Mouse (Mus musculus) heart, embryonic 15.5 days (tissue): Measurements from ENCODE around the gene C2cd2l. TPM values are rescaled to one million over a fixed set of nuclear protein-coding genes. Genes with fewer than 3 reads are reported as not detected.
"Not testable (repeated sequence)": the region's sequence is repeated elsewhere in the genome, so short reads cannot be mapped to it uniquely, and the experiment has no call there.

Source experiments
- ATAC-seq: fragments of 200-750 bp; cut with Nextera tagmentation; replicated peaks from 2 replicates; pipeline ENCODE4 v1.8.0; 2017; ENCODE audit warnings: low read depth, moderate TSS enrichment; ENCODE audit not compliant: insufficient number of reproducible peaks, insufficient read depth, low FRiP score
- H3K27ac ChIP-seq: fragments of 300-500 bp; sonication (generic); 2 replicates; pipeline ENCODE4 v1.5.1; 2015; ENCODE audit warnings: mild to moderate bottlenecking, inconsistent platforms
- H3K27me3 ChIP-seq: fragments of 300-500 bp; sonication (generic); 2 replicates; pipeline ENCODE4 v1.6.1; 2015; ENCODE audit warnings: inconsistent platforms
- H3K36me3 ChIP-seq: fragments of 300-500 bp; sonication (generic); 2 replicates; pipeline ENCODE4 v1.6.1; 2015; ENCODE audit warnings: mild to moderate bottlenecking, inconsistent platforms
- H3K4me1 ChIP-seq: fragments of 300-500 bp; sonication (generic); replicated peaks from 2 replicates; pipeline ENCODE4 v1.6.1; 2015; ENCODE audit warnings: inconsistent platforms
- H3K4me2 ChIP-seq: fragments of 300-500 bp; sonication (generic); 2 replicates; pipeline ENCODE4 v1.6.1; 2015; ENCODE audit warnings: inconsistent platforms, mild to moderate bottlenecking, moderate library complexity
- H3K4me3 ChIP-seq: fragments of 300-500 bp; sonication (generic); 2 replicates; pipeline ENCODE4 v1.5.1; 2015; ENCODE audit warnings: mild to moderate bottlenecking, inconsistent platforms
- H3K9ac ChIP-seq: fragments of 300-500 bp; sonication (generic); 2 replicates; pipeline ENCODE4 v1.6.1; 2015; ENCODE audit warnings: mild to moderate bottlenecking, inconsistent platforms
- H3K9me3 ChIP-seq: fragments of 300-500 bp; sonication (generic); replicated peaks from 2 replicates; pipeline ENCODE4 v1.6.1; 2016; ENCODE audit warnings: inconsistent platforms
- WGBS: fragments of 180-500 bp; shearing (Covaris S2); methylation state at CpG from one replicate; pipeline ENCODE4 v1.1.7; 2015; ENCODE audit warnings: mixed read lengths; 5-methylcytosine and 5-hydroxymethylcytosine counted together
- polyA plus RNA-seq: library from polyadenylated mRNA; unstranded; fragments of >200 nt; fragmentation: Nextera tagmentation; extraction: Ambion mirVana; gene quantifications from 2 replicates; pipeline ENCODE4 v1.2.1, GENCODE M21; 2015

The C2cd2l gene
- polyA plus RNA-seq = 6.5 and 7.1 TPM in 2 replicates

- WGBS = under 1% methylated on average over 67 of the region's 67 CpGs
- H3K36me3 ChIP-seq = peaks cover 14% of the 10 kb centered on the region
- H3K9ac ChIP-seq = peak within 1 kb of the TSS; percentile 93
- H3K27ac ChIP-seq = peak within 1 kb of the TSS; percentile 78
- no peaks in the 10 kb centered on the region for H3K27me3 ChIP-seq
- H3K9me3 ChIP-seq = no peaks in the 10 kb centered on the region
- peak within 1 kb of the TSS; percentile 93 for H3K4me2 ChIP-seq
- peak within 1 kb of the TSS; percentile 80 for H3K4me3 ChIP-seq
- H3K4me1 ChIP-seq = peaks cover 30% of the 10 kb centered on the region
- peak; percentile 99 for ATAC-seq
Measured at GRCm38 (mm10) chr9:44319887-44320798, at the start of gene C2cd2l. C2cd2l (minus strand) TSS chr9:44320285.

GRCm38 (mm10) chr9:44364480-44364879 lies 44.4 kb upstream of the C2cd2l start:
- Histone ChIP-seq H3K4me1 (peaks cover 7% of the 10 kb centered on the region), H3K36me3 (peaks cover 3% of the 10 kb centered on the region; the same call in 1 of the 2 replicates), H3K9ac (no peak overlapping the region), H3K9me3 (no peaks in the 10 kb centered on the region), H3K4me3 (no peak overlapping the region), H3K4me2 (no peak overlapping the region), H3K27me3 (no peaks in the 10 kb centered on the region), H3K27ac (no peak overlapping the region)
- WGBS = 65% methylated on average over 3 of the region's 3 CpGs
- no peak for ATAC-seq

- Histone ChIP-seq H3K4me2 (peak overlapping the region; percentile 74), H3K9ac (peak overlapping the region; percentile 72), H3K27ac (peak overlapping the region; percentile 83), H3K36me3 (peaks cover 23% of the 10 kb centered on the region), H3K4me3 (peak overlapping the region; percentile 73)
- ATAC-seq, H3K9me3 ChIP-seq, H3K27me3 ChIP-seq, H3K4me1 ChIP-seq: not testable (repeated sequence)
- WGBS = 36% methylated on average over 4 of the region's 4 CpGs
Measured at GRCm38 (mm10) chr9:44361931-44362330, 41.8 kb upstream of the C2cd2l start.

GRCm38 (mm10) chr9:44361190-44361917 lies 41.3 kb upstream of the C2cd2l start, which contains the start of gene Vps11:
Vps11 (minus strand) TSS chr9:44361670.
- Histone ChIP-seq H3K4me1 (peaks cover 7% of the 10 kb centered on the region), H3K9ac (peak within 1 kb of the TSS; percentile 72), H3K27me3 (no peaks in the 10 kb centered on the region), H3K9me3 (no peaks in the 10 kb centered on the region), H3K4me2 (peak within 1 kb of the TSS; percentile 74), H3K36me3 (peaks cover 29% of the 10 kb centered on the region), H3K27ac (peak within 1 kb of the TSS; percentile 83), H3K4me3 (peak within 1 kb of the TSS; percentile 73)
- under 1% methylated on average over 44 of the region's 44 CpGs for WGBS
- peak; percentile 94 for ATAC-seq

DNA sequence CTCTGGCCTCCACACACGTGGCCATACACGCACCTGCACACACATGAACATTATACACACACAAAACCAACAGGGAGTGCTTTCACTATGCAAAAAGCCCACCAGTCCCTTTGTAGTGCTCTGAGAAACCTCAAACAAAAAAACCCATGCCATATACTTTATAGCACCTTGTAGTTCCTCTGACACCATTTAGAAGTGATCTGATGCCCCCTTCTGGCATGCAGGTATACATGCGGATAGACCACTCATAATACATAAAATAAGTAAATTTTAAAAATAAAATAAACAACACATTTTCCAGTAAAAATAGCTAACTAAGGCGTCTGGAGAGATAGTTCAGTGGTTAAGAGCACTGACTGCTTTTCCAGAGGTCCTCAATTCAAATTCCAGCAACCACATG lies 37.1 kb upstream of the C2cd2l start:
- H3K4me3 ChIP-seq = no peak overlapping the region
- 72% methylated on average over 4 of the region's 4 CpGs for WGBS
- H3K9me3 ChIP-seq = no peaks in the 10 kb centered on the region
- no peak overlapping the region for H3K4me2 ChIP-seq
- H3K9ac ChIP-seq = no peak overlapping the region
- H3K27ac ChIP-seq = no peak overlapping the region
- H3K36me3 ChIP-seq = peaks cover 68% of the 10 kb centered on the region
- H3K27me3 ChIP-seq = no peaks in the 10 kb centered on the region
- ATAC-seq = no peak
- peaks cover 7% of the 10 kb centered on the region for H3K4me1 ChIP-seq

- Histone ChIP-seq H3K27ac (no peak overlapping the region), H3K4me3 (no peak overlapping the region), H3K9me3 (no peaks in the 10 kb centered on the region), H3K4me2 (no peak overlapping the region), H3K36me3 (peaks cover 90% of the 10 kb centered on the region), H3K4me1 (no peaks in the 10 kb centered on the region), H3K27me3 (no peaks in the 10 kb centered on the region), H3K9ac (no peak overlapping the region)
- WGBS = 91% methylated on average over 6 of the region's 6 CpGs
- ATAC-seq = no peak
Measured at GRCm38 (mm10) chr9:44353142-44353541, 33.1 kb upstream of the C2cd2l start.

- no peak for ATAC-seq
- Histone ChIP-seq H3K4me1 (no peaks in the 10 kb centered on the region), H3K36me3 (peaks cover 91% of the 10 kb centered on the region), H3K9ac (no peak overlapping the region), H3K27ac (no peak overlapping the region), H3K9me3 (no peaks in the 10 kb centered on the region), H3K4me2 (no peak overlapping the region), H3K4me3 (no peak overlapping the region), H3K27me3 (no peaks in the 10 kb centered on the region)
- WGBS = 89% methylated on average over 10 of the region's 10 CpGs
Measured at GRCm38 (mm10) chr9:44352337-44352736, 32.3 kb upstream of the C2cd2l start.

- Histone ChIP-seq H3K4me3 (no peak overlapping the region), H3K4me2 (no peak overlapping the region), H3K27me3 (no peaks in the 10 kb centered on the region), H3K9me3 (no peaks in the 10 kb centered on the region), H3K27ac (no peak overlapping the region), H3K36me3 (peaks cover 86% of the 10 kb centered on the region), H3K4me1 (no peaks in the 10 kb centered on the region), H3K9ac (no peak overlapping the region)
- WGBS = 91% methylated on average over 4 of the region's 4 CpGs
- no peak for ATAC-seq
Measured at GRCm38 (mm10) chr9:44351396-44351795, 31.3 kb upstream of the C2cd2l start.

DNA sequence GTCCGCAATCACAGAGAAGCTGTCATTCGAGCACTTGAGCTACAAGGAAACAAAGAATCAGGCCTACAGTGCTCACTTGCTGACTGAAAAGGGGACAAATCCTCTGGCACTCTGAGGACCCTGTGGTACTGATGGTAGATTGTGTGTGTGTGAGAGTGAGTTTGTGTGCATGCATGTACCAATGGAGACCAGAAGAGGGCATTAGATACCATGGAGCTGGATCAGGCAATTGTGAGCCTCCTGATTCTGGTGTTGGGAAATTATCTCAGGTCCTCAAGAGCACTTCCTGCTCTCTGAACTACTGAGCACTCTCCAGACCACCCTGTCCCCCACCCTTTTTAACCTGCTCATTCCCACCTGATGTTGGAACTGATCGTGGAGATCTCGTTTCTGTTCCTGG lies 28.5 kb upstream of the C2cd2l start:
- H3K36me3 ChIP-seq = peaks cover 58% of the 10 kb centered on the region
- no peak for ATAC-seq
- H3K27me3 ChIP-seq = no peaks in the 10 kb centered on the region
- no peak overlapping the region for H3K4me2 ChIP-seq
- WGBS = 95% methylated on average over 4 of the region's 4 CpGs
- no peak overlapping the region for H3K27ac ChIP-seq
- no peaks in the 10 kb centered on the region for H3K9me3 ChIP-seq
- peaks cover 3% of the 10 kb centered on the region for H3K4me1 ChIP-seq
- H3K9ac ChIP-seq = no peak overlapping the region
- H3K4me3 ChIP-seq = no peak overlapping the region

DNA sequence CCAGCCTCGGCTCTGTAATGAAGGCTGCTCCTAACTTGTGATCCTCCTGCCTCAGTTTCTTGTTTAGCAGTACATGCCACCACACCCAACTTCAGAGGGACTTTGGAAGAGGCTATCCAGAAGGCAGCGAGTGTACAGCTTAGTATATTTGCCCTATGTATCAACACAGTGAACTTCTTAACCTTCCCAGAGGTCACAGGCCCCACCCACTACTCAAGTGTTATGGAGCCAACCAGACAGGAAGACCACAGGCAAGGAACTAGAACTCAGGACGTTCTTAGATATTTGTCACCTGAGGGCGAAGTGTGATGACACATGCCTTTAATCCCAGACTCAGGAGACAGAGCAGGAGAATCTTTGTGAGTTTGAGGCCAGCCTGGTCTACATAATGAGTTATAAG lies 27.5 kb upstream of the C2cd2l start:
- Histone ChIP-seq H3K4me2 (no peak overlapping the region), H3K27me3 (no peaks in the 10 kb centered on the region), H3K27ac (no peak overlapping the region), H3K9ac (no peak overlapping the region), H3K4me3 (no peak overlapping the region), H3K36me3 (peaks cover 50% of the 10 kb centered on the region), H3K9me3 (no peaks in the 10 kb centered on the region), H3K4me1 (peaks cover 11% of the 10 kb centered on the region)
- no peak for ATAC-seq
- 83% methylated on average over 4 of the region's 4 CpGs for WGBS

GRCm38 (mm10) chr9:44347166-44347565 lies 27.1 kb upstream of the C2cd2l start:
- Histone ChIP-seq H3K4me2 (no peak overlapping the region), H3K27ac (no peak overlapping the region), H3K4me1 (peaks cover 16% of the 10 kb centered on the region), H3K9me3 (no peaks in the 10 kb centered on the region), H3K36me3 (peaks cover 45% of the 10 kb centered on the region), H3K4me3 (no peak overlapping the region), H3K27me3 (no peaks in the 10 kb centered on the region), H3K9ac (no peak overlapping the region)
- no peak for ATAC-seq
- WGBS = 92% methylated on average over 9 of the region's 9 CpGs
